In genomic region chr11:62615456-62615855, GRCm38 (mm10) we compare ENCODE assay signal across 22 mouse cellular contexts. TPM values are rescaled to one million over a fixed set of nuclear protein-coding genes. Genes with fewer than 3 reads are reported as not detected.
A peak's percentile ranks its signal among the peaks of the same experiment; 100 is the strongest.
DNase-seq lines count a peak whose midpoint lies in the region; ATAC-seq and TF ChIP-seq lines count a peak whose summit lies in the region.
"Had no signal": no experiment of that assay in that cellular context is flagged by ENCODE, and none has a peak within 500 bp of the region (broad histone marks: within the 10 kb centered on the region; RNA-seq: fewer than 3 reads in every experiment).

No protein-coding gene starts in this region.

- no peak for ATAC-seq in hindbrain, embryonic 13.5 days (ENCODE audit: low FRiP score)
- ATAC-seq in hindbrain, postnatal 0 days: no peak
- ATAC-seq in intestine, embryonic 15.5 days: no peak; the same call in 1 of the 2 replicates
- ATAC-seq in intestine, embryonic 16.5 days: peak; percentile 50
- ATAC-seq: CD4-positive, CD25-positive, alpha-beta regulatory T cell, adult 4 months; forebrain, embryonic 16.5 days had no signal

- H3K9ac ChIP-seq in hindbrain, embryonic 13.5 days: no peak overlapping the region
- no peak overlapping the region for H3K9ac ChIP-seq in hindbrain, postnatal 0 days (replicated peaks; ENCODE audit: low read length)
- no peak overlapping the region for H3K9ac ChIP-seq in intestine, embryonic 15.5 days
- no peak overlapping the region for H3K9ac ChIP-seq in intestine, embryonic 16.5 days (ENCODE audit: low read depth, low read length)
- H3K9ac ChIP-seq: embryonic facial prominence, embryonic 12.5 days; embryonic facial prominence, embryonic 15.5 days; heart, embryonic 12.5 days; heart, embryonic 15.5 days had no signal

- peaks cover 39% of the 10 kb centered on the region for H3K36me3 ChIP-seq in hindbrain, embryonic 13.5 days
- no peaks in the 10 kb centered on the region for H3K36me3 ChIP-seq in hindbrain, postnatal 0 days (ENCODE audit: insufficient read depth, low read length)
- H3K36me3 ChIP-seq in intestine, embryonic 15.5 days: peaks cover 15% of the 10 kb centered on the region
- peaks cover 13% of the 10 kb centered on the region; the same call in 1 of the 2 replicates for H3K36me3 ChIP-seq in intestine, embryonic 16.5 days (ENCODE audit: control insufficient read depth, insufficient read depth, low read length)
- peaks cover 28% of the 10 kb centered on the region for H3K36me3 ChIP-seq in small intestine, adult 2 months (ENCODE audit: control insufficient read depth, insufficient read depth, low read length)
- peaks cover 52% of the 10 kb centered on the region for H3K36me3 ChIP-seq in midbrain, embryonic 10.5 days

- no peak for DNase-seq in hindbrain, postnatal 0 days (ENCODE audit: low spot score)
- no peak for DNase-seq in midbrain, embryonic 10.5 days (ENCODE audit: low spot score)
- DNase-seq: adrenal gland, adult 2 months; adrenal gland, postnatal 14 days; cerebellum, adult 11 months; cerebellum, adult 2 months; gastrocnemius, postnatal 10 days; gastrocnemius, postnatal 36 days; heart, postnatal 10 days; heart, postnatal 36 days; kidney, adult 11 months had no signal

- peak overlapping the region; percentile 97; the same call in 1 of the 2 replicates for H3K27ac ChIP-seq in hindbrain, embryonic 13.5 days
- no peak overlapping the region for H3K27ac ChIP-seq in hindbrain, postnatal 0 days
- H3K27ac ChIP-seq in intestine, embryonic 15.5 days: 0 out of 2 replicates have a peak overlapping the region, but pooled peaks have one; percentile 1
- peak overlapping the region; percentile 79 for H3K27ac ChIP-seq in intestine, embryonic 16.5 days (ENCODE audit: low read length)
- peak overlapping the region; percentile 72 for H3K27ac ChIP-seq in small intestine, adult 2 months (ENCODE audit: insufficient read depth, low read depth, low read length)
- no peak overlapping the region for H3K27ac ChIP-seq in midbrain, embryonic 10.5 days (replicated peaks)
- H3K27ac ChIP-seq: heart, embryonic 15.5 days had no signal

- no peaks in the 10 kb centered on the region for H3K9me3 ChIP-seq in hindbrain, embryonic 13.5 days
- H3K9me3 ChIP-seq in hindbrain, postnatal 0 days (ENCODE audit: low read length): no peaks in the 10 kb centered on the region
- no peaks in the 10 kb centered on the region for H3K9me3 ChIP-seq in intestine, embryonic 15.5 days
- H3K9me3 ChIP-seq in intestine, embryonic 16.5 days (ENCODE audit: control insufficient read depth, low read length): no peaks in the 10 kb centered on the region
- no peaks in the 10 kb centered on the region for H3K9me3 ChIP-seq in midbrain, embryonic 10.5 days (replicated peaks)
- H3K9me3 ChIP-seq: embryonic facial prominence, embryonic 12.5 days; embryonic facial prominence, embryonic 15.5 days; heart, embryonic 12.5 days; heart, embryonic 15.5 days; hindbrain, embryonic 10.5 days had no signal

- TF ChIP-seq POLR2A in small intestine, adult 2 months (IDR thresholded peaks at IDR 0.05; ENCODE audit: low read depth, low read length): no peak

- H3K4me2 ChIP-seq in hindbrain, embryonic 13.5 days: no peak overlapping the region
- no peak overlapping the region for H3K4me2 ChIP-seq in hindbrain, postnatal 0 days (ENCODE audit: low read depth, low read length)
- H3K4me2 ChIP-seq in intestine, embryonic 15.5 days (replicated peaks): no peak overlapping the region
- H3K4me2 ChIP-seq in intestine, embryonic 16.5 days (ENCODE audit: low read depth, low read length): no peak overlapping the region
- H3K4me2 ChIP-seq: embryonic facial prominence, embryonic 12.5 days; embryonic facial prominence, embryonic 15.5 days; heart, embryonic 12.5 days; heart, embryonic 15.5 days had no signal

- no peak overlapping the region for H3K4me3 ChIP-seq in hindbrain, embryonic 13.5 days
- H3K4me3 ChIP-seq in hindbrain, postnatal 0 days (ENCODE audit: low read length): no peak overlapping the region
- no peak overlapping the region for H3K4me3 ChIP-seq in intestine, embryonic 15.5 days (replicated peaks)
- no peak overlapping the region for H3K4me3 ChIP-seq in intestine, embryonic 16.5 days (ENCODE audit: low read length)
- no peak overlapping the region for H3K4me3 ChIP-seq in small intestine, adult 2 months (ENCODE audit: low read depth, low read length)
- H3K4me3 ChIP-seq in midbrain, embryonic 10.5 days: no peak overlapping the region
- H3K4me3 ChIP-seq: embryonic facial prominence, embryonic 12.5 days; embryonic facial prominence, embryonic 15.5 days; heart, embryonic 12.5 days; heart, embryonic 15.5 days; hindbrain, embryonic 10.5 days had no signal

- H3K4me1 ChIP-seq in hindbrain, embryonic 13.5 days (replicated peaks): peaks cover 32% of the 10 kb centered on the region
- H3K4me1 ChIP-seq in hindbrain, postnatal 0 days (ENCODE audit: insufficient read depth, low read length): peaks cover 16% of the 10 kb centered on the region; the same call in 1 of the 2 replicates
- peaks cover 5% of the 10 kb centered on the region; the same call in 1 of the 2 replicates for H3K4me1 ChIP-seq in intestine, embryonic 15.5 days (replicated peaks)
- H3K4me1 ChIP-seq in intestine, embryonic 16.5 days (ENCODE audit: control insufficient read depth, insufficient read depth, low read length): peaks cover 11% of the 10 kb centered on the region
- H3K4me1 ChIP-seq in small intestine, adult 2 months (ENCODE audit: control insufficient read depth, insufficient read depth, insufficient read length, low read length): peaks cover 6% of the 10 kb centered on the region
- H3K4me1 ChIP-seq in midbrain, embryonic 10.5 days: peaks cover 33% of the 10 kb centered on the region

- no peak for TF ChIP-seq CTCF in hindbrain, postnatal 0 days (IDR thresholded peaks at IDR 0.05; ENCODE audit: low read depth)
- no peak for TF ChIP-seq CTCF in small intestine, adult 2 months (IDR thresholded peaks at IDR 0.05; ENCODE audit: extremely low read depth, insufficient read length, insufficient replicate concordance, low read depth, low read length)

- no peaks in the 10 kb centered on the region for H3K27me3 ChIP-seq in hindbrain, embryonic 13.5 days
- no peaks in the 10 kb centered on the region for H3K27me3 ChIP-seq in hindbrain, postnatal 0 days (ENCODE audit: insufficient read depth, low read length)
- H3K27me3 ChIP-seq in intestine, embryonic 15.5 days (replicated peaks): no peaks in the 10 kb centered on the region
- H3K27me3 ChIP-seq in intestine, embryonic 16.5 days (replicated peaks; ENCODE audit: control insufficient read depth, insufficient read depth, low read length): no peaks in the 10 kb centered on the region
- no peaks in the 10 kb centered on the region for H3K27me3 ChIP-seq in small intestine, adult 2 months (ENCODE audit: control insufficient read depth, insufficient read depth, low read length)
- no peaks in the 10 kb centered on the region for H3K27me3 ChIP-seq in midbrain, embryonic 10.5 days (ENCODE audit: low read depth, poor library complexity, severe bottlenecking)
- H3K27me3 ChIP-seq: embryonic facial prominence, embryonic 12.5 days; embryonic facial prominence, embryonic 15.5 days; heart, embryonic 12.5 days; heart, embryonic 15.5 days had no signal

- WGBS in hindbrain, embryonic 13.5 days: 87% methylated on average over 4 of the region's 4 CpGs
- WGBS in hindbrain, postnatal 0 days: 86% methylated on average over 4 of the region's 4 CpGs
- 85% methylated on average over 4 of the region's 4 CpGs for WGBS in intestine, embryonic 15.5 days
- 74% methylated on average over 4 of the region's 4 CpGs for WGBS in intestine, embryonic 16.5 days
- WGBS in small intestine, adult 2 months: 67% methylated on average over 4 of the region's 4 CpGs
- 90% methylated on average over 4 of the region's 4 CpGs for WGBS in midbrain, embryonic 10.5 days

RNA-seq across cellular contexts. Expression of gene Lrrc75a, which starts 32.9 kb away (rescaled TPM):
- 10.0 and 10.4 TPM in 2 replicates for polyA plus RNA-seq in hindbrain, embryonic 13.5 days (2015; fragmentation: Nextera tagmentation; extraction: Ambion mirVana)
- 26.0 and 29.7 TPM in 2 replicates for total RNA-seq in hindbrain, postnatal 0 days (2014; rRNA removed)
- polyA plus RNA-seq in hindbrain, postnatal 0 days (2015; fragmentation: Nextera tagmentation; extraction: Ambion mirVana): 6.4 and 6.9 TPM in 2 replicates
- polyA plus RNA-seq in intestine, embryonic 15.5 days (2015; fragmentation: Nextera tagmentation; extraction: Ambion mirVana): 17.3 and 20.9 TPM in 2 replicates
- 14.1 and 23.8 TPM in 2 replicates for polyA plus RNA-seq in intestine, embryonic 16.5 days (2015; fragmentation: Nextera tagmentation; extraction: Ambion mirVana)
- polyA plus RNA-seq in small intestine, adult 2 months (2012; rRNA removed): 40.6 and 109 TPM in 2 replicates
- polyA plus RNA-seq in midbrain, embryonic 10.5 days (2016; fragmentation: Nextera tagmentation; extraction: Ambion mirVana): 10.6 and 10.8 TPM in 2 replicates

RNA-seq across cellular contexts. Expression of gene Mmgt2, which starts 33.0 kb away (rescaled TPM):
- 22.8 and 24.9 TPM in 2 replicates for polyA plus RNA-seq in hindbrain, embryonic 13.5 days (2015; fragmentation: Nextera tagmentation; extraction: Ambion mirVana)
- 15.6 and 43.9 TPM in 2 replicates for total RNA-seq in hindbrain, postnatal 0 days (2014; rRNA removed)
- polyA plus RNA-seq in hindbrain, postnatal 0 days (2015; fragmentation: Nextera tagmentation; extraction: Ambion mirVana): 22.6 and 28.1 TPM in 2 replicates
- 71.8 and 72.4 TPM in 2 replicates for polyA plus RNA-seq in intestine, embryonic 15.5 days (2015; fragmentation: Nextera tagmentation; extraction: Ambion mirVana)
- polyA plus RNA-seq in intestine, embryonic 16.5 days (2015; fragmentation: Nextera tagmentation; extraction: Ambion mirVana): 82.9 and 86.3 TPM in 2 replicates
- polyA plus RNA-seq in small intestine, adult 2 months (2012; rRNA removed): 20.0 and 26.4 TPM in 2 replicates
- polyA plus RNA-seq in midbrain, embryonic 10.5 days (2016; fragmentation: Nextera tagmentation; extraction: Ambion mirVana): 38.7 and 40.9 TPM in 2 replicates

RNA-seq across cellular contexts. Expression of gene Trpv2, which starts 41.2 kb away (rescaled TPM):
- polyA plus RNA-seq in hindbrain, embryonic 13.5 days (2015; fragmentation: Nextera tagmentation; extraction: Ambion mirVana): 21.5 and 21.7 TPM in 2 replicates
- total RNA-seq in hindbrain, postnatal 0 days (2014; rRNA removed): 46.2 and 51.0 TPM in 2 replicates
- polyA plus RNA-seq in hindbrain, postnatal 0 days (2015; fragmentation: Nextera tagmentation; extraction: Ambion mirVana): 24.4 and 24.9 TPM in 2 replicates
- 10.0 and 10.7 TPM in 2 replicates for polyA plus RNA-seq in intestine, embryonic 15.5 days (2015; fragmentation: Nextera tagmentation; extraction: Ambion mirVana)
- 11.0 and 11.2 TPM in 2 replicates for polyA plus RNA-seq in intestine, embryonic 16.5 days (2015; fragmentation: Nextera tagmentation; extraction: Ambion mirVana)
- 4.0 and 4.7 TPM in 2 replicates for polyA plus RNA-seq in small intestine, adult 2 months (2012; rRNA removed)
- polyA plus RNA-seq in midbrain, embryonic 10.5 days (2016; fragmentation: Nextera tagmentation; extraction: Ambion mirVana): 3.5 and 6.4 TPM in 2 replicates

Comparison
In these comparisons a context has a peak if more than half of its experiments do, and no peak if none do; other contexts are left out.
1. H3K27ac ChIP-seq: peak in hindbrain, embryonic 13.5 days (single experiment), intestine, embryonic 15.5 days (single experiment), intestine, embryonic 16.5 days (single experiment) and small intestine, adult 2 months (single experiment); none in hindbrain, postnatal 0 days (single experiment) and midbrain, embryonic 10.5 days (single experiment).